Mouse (Mus musculus) adrenal gland, adult 8-10 months (tissue): ENCODE results near the gene Cables2. TPM values are rescaled to one million over a fixed set of nuclear protein-coding genes. Genes with fewer than 3 reads are reported as not detected.

Experiments
- DNase-seq: peaks from one replicate; pipeline ENCODE4 v3.0.0; 2022
- total RNA-seq, 4 experiments: library from RNA; stranded (reverse); gene quantifications; 2 replicates each; pipeline ENCODE4 v1.2.4; 2022

Gene Cables2
- total RNA-seq: 10 to 100 TPM; 13.6 to 17.0 (median 15.1) TPM

- peak; percentile 92 for DNase-seq
Observed at GRCm38 (mm10) chr2:180273394-180274244, at the start of gene Cables2. Cables2 (minus strand) TSS chr2:180273496.

GRCm38 (mm10) chr2:180322674-180323355, 49.5 kb upstream of the Cables2 start:
- no peak for DNase-seq

GRCm38 (mm10) chr2:180320216-180320615, 46.9 kb upstream of the Cables2 start:
- no peak for DNase-seq

- no peak for DNase-seq
Observed at GRCm38 (mm10) chr2:180317591-180317990, 44.3 kb upstream of the Cables2 start.

GRCm38 (mm10) chr2:180314292-180314691, 41.0 kb upstream of the Cables2 start:
- DNase-seq: no peak

GRCm38 (mm10) chr2:180311147-180311546, 37.9 kb upstream of the Cables2 start:
- no peak for DNase-seq

- DNase-seq: no peak
Observed at GRCm38 (mm10) chr2:180307680-180308079, 34.4 kb upstream of the Cables2 start.

GRCm38 (mm10) chr2:180306423-180307168, 33.3 kb upstream of the Cables2 start:
- DNase-seq: no peak

GRCm38 (mm10) chr2:180306009-180306408, 32.7 kb upstream of the Cables2 start:
- DNase-seq: no peak

- no peak for DNase-seq
Observed at GRCm38 (mm10) chr2:180305490-180305889, 32.2 kb upstream of the Cables2 start.

- DNase-seq: no peak
Observed at GRCm38 (mm10) chr2:180304554-180304953, 31.3 kb upstream of the Cables2 start.

GRCm38 (mm10) chr2:180303468-180303867, 30.2 kb upstream of the Cables2 start:
- no peak for DNase-seq

- no peak for DNase-seq
Observed at GRCm38 (mm10) chr2:180302201-180302600, 28.9 kb upstream of the Cables2 start.

GRCm38 (mm10) chr2:180300771-180301170, 27.5 kb upstream of the Cables2 start:
- DNase-seq: no peak

GRCm38 (mm10) chr2:180300252-180300651, 27.0 kb upstream of the Cables2 start:
- DNase-seq: no peak

GRCm38 (mm10) chr2:180292906-180293305, 19.6 kb upstream of the Cables2 start:
- DNase-seq: no peak

GRCm38 (mm10) chr2:180292026-180292425, 18.7 kb upstream of the Cables2 start:
- DNase-seq: no peak

- no peak for DNase-seq
Observed at GRCm38 (mm10) chr2:180291566-180291965, 18.3 kb upstream of the Cables2 start.

- no peak for DNase-seq
Observed at GRCm38 (mm10) chr2:180290503-180290902, 17.2 kb upstream of the Cables2 start.

GRCm38 (mm10) chr2:180289440-180290108, 16.3 kb upstream of the Cables2 start, which contains the start of gene Rbbp8nl:
Rbbp8nl (minus strand) TSS chr2:180289879.
- no peak for DNase-seq

GRCm38 (mm10) chr2:180288966-180289365, 15.7 kb upstream of the Cables2 start:
- DNase-seq: no peak

- DNase-seq: no peak
Observed at GRCm38 (mm10) chr2:180279321-180279720, 6.0 kb upstream of the Cables2 start.
